Mouse (Mus musculus): Measurements from ENCODE around the gene Mex3d. TPM values are rescaled to one million over a fixed set of nuclear protein-coding genes. Genes with fewer than 3 reads are reported as not detected.

Gene Mex3d
- polyA plus RNA-seq, 1 experiment = not detected

DNA sequence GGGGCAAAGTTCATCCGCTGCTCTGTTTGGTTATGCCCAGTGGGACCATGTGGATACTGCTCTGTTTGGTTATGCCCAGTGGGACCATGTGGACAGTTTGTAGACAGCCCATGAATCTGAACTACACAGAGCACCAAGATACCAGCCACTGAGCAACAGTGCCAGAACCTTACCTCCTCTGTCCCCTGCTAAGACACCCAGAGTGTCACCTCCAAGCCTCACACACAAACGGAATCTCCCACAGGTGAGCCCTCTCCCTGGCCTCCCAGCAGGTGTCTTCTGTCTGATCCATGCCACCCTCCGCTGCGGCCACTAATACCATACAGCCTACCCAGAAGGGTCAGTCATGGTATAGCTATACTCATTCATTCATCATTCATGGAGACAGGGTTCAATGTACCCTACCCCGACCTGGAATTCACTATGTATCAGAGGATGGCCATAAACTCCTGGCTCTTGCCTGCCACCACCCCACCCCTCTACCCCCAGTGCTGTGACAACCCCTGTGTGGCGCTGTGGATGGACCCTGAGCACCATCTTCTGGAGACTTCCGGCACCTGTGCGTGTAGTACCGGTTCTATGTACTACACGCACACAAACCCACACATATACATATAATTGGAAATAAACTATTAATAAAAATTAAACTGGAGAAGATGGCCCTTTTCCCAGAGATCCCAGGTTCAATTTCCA lies 18.2 kb upstream of the Mex3d start:
- H3K4me1 ChIP-seq (ENCODE audit: control insufficient read depth, insufficient read depth, low read length) = peaks cover 25% of the 10 kb centered on the region
- H3K27ac ChIP-seq (ENCODE audit: insufficient read depth, low read depth, low read length) = no peak overlapping the region
- TF ChIP-seq POLR2A (IDR thresholded peaks at IDR 0.05; ENCODE audit: insufficient read depth, low read depth, low read length) (no peak), CTCF (IDR thresholded peaks at IDR 0.05; ENCODE audit: insufficient read depth, low read depth, low read length) (no peak)
- 43% methylated on average over 10 of the region's 10 CpGs for WGBS
- H3K4me3 ChIP-seq (ENCODE audit: insufficient read depth, low read depth, low read length) = peak overlapping the region; percentile 76

DNA sequence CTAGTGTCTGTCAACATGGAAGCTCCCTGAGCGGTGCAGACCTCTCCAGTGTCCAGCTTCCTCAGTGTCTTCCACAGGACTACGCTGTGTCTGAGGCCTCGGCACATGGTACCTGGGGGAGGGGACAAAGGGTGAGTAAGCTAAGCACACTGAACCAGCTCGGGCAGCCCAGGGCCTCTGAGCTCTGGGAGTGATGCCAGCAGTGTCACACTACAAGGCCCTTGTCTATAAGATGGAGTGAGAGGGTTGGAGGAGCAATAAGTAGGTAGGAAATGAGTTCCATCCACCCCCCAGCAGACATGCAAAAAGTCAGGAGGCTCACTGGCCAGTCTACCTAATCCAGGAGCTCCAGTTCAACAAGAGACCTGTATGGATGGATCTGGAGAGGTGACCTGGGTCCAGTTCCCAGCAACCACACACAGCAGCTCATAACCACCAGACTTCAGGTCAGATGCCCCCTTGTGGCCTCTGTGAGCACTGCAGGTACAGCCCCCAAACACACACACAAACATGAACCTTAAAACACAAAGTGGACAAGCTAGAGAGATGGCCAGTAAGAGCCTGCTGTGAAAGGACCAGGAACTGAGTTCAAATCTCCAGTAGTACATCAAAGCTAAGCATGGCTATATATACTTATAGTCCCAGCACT lies 15.7 kb upstream of the Mex3d start:
- Histone ChIP-seq H3K4me3 (ENCODE audit: insufficient read depth, low read depth, low read length) (no peak overlapping the region), H3K4me1 (ENCODE audit: control insufficient read depth, insufficient read depth, low read length) (peaks cover 32% of the 10 kb centered on the region), H3K27ac (ENCODE audit: insufficient read depth, low read depth, low read length) (no peak overlapping the region)
- TF ChIP-seq POLR2A (IDR thresholded peaks at IDR 0.05; ENCODE audit: insufficient read depth, low read depth, low read length) (no peak), CTCF (IDR thresholded peaks at IDR 0.05; ENCODE audit: insufficient read depth, low read depth, low read length) (0 out of 2 replicates have a peak, but pooled peaks have one; percentile 13)
- 86% methylated on average over 4 of the region's 4 CpGs for WGBS

DNA sequence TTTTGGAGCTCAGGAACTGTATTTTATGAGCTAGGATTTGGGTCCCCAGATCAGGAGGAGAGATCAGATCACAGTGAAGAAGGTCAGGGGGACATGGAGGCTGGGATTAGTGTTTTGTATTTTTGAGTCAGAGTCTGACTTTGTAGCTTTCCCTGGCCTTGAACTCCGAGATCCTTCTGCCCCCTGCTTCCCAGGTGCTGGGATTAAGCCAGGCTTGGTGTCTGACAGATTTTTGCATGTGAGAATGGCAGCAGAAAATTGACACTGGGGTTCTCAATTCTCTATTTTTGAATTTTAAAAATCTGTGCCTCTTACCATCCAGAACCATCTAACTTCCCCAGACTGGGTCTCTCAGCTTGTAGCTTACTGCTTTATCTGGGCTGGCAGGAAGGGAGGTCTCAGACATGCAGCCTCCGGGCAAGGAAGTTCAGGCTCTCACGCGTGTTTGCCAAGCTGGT lies 13.3 kb upstream of the Mex3d start:
- Histone ChIP-seq H3K4me1 (ENCODE audit: control insufficient read depth, insufficient read depth, low read length) (peaks cover 39% of the 10 kb centered on the region), H3K4me3 (ENCODE audit: insufficient read depth, low read depth, low read length) (no peak overlapping the region), H3K27ac (ENCODE audit: insufficient read depth, low read depth, low read length) (peak overlapping the region; percentile 34; the same call in 1 of the 2 replicates)
- TF ChIP-seq CTCF (IDR thresholded peaks at IDR 0.05; ENCODE audit: insufficient read depth, low read depth, low read length) = no peak
- no peak for TF ChIP-seq POLR2A (IDR thresholded peaks at IDR 0.05; ENCODE audit: insufficient read depth, low read depth, low read length)
- 77% methylated on average over 4 of the region's 4 CpGs for WGBS

DNA sequence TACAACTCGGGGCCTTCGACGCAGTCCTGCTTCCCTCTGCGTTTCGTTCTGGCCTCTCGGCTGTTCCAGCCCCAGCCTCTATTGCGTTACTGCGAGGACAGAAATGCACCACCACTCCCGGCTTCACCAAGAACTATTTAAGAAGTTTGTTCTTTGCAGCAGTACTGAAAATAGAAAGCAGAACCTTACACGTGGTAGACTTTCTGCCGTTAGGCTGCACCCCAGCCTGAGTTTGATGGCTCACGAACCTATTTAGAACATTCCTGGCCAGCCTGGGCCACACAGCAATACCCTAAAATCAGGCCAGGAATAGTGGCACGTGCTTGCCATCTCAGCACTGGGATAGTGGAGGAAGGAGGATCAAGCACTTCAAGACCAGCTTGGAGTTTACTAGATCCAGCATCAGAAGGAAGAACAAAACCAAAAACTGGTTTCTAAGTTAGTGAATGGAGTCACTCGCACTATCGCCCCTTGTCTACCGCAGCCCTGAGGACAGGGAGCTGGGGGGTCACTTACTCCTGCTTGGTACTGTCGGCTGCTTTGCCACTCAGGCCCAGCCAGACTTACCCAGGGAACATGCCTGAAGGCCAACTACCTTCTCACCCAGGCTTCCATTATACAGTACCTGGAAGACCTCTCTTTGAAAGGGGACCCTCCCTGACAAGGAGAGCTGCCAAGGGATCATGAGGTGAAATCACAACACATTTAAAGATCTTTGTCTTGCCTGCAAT lies 12.7 kb upstream of the Mex3d start:
- TF ChIP-seq CTCF (IDR thresholded peaks at IDR 0.05; ENCODE audit: insufficient read depth, low read depth, low read length) (no peak), POLR2A (IDR thresholded peaks at IDR 0.05; ENCODE audit: insufficient read depth, low read depth, low read length) (no peak; the same call in 1 of the 2 replicates)
- Histone ChIP-seq H3K4me3 (ENCODE audit: insufficient read depth, low read depth, low read length) (peak overlapping the region; percentile 50), H3K27ac (ENCODE audit: insufficient read depth, low read depth, low read length) (peak overlapping the region; percentile 34), H3K4me1 (ENCODE audit: control insufficient read depth, insufficient read depth, low read length) (peaks cover 33% of the 10 kb centered on the region)
- WGBS = 11% methylated on average over 17 of the region's 17 CpGs

DNA sequence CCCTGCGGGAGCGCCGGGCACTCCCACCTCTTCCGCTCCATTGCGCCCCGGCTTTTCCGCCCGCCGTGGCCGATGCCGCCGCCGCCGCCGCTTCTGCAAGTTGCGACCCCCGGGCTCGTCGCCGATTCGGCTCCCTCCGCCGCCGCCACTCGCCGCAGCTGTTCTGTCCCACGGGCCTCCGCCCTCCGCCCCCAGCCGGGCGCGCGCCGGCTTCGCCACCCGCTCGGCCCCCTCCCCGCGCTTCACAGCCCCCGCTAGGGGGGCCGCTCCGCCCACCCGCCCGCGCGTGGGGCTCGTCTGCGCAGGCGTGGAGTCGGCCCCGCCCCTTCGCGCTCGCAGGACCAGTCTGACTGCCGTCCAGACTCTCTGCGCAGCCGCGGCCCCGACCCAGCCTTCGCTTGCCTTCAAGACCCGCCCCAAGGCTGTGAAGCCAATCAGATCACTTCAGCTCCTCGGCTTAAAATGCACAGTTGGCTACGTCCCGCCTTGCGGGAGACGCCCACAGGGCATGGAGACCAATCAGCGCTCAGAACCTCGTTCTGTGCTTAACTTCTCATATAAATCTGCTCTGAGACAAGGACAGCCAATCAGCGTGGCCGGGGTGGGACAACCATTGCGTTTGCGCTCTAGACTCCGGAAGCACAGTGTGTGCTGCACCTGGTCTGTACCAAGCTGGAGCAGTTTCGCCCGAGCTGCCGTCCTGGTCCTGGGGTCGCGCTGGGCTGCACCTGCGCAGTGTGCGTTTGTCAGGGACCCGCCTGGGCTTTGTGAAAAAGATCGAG lies 11.9 kb upstream of the Mex3d start, which contains the start of gene Mbd3:
Mbd3 (minus strand) TSS at position 360 of the 782 bp plus-strand sequence.
- peak within 1 kb of the TSS; percentile 83 for H3K4me3 ChIP-seq (ENCODE audit: insufficient read depth, low read depth, low read length)
- H3K27ac ChIP-seq (ENCODE audit: insufficient read depth, low read depth, low read length) = peak within 1 kb of the TSS; percentile 98
- 1% methylated on average over 79 of the region's 82 CpGs for WGBS
- peaks cover 26% of the 10 kb centered on the region for H3K4me1 ChIP-seq (ENCODE audit: control insufficient read depth, insufficient read depth, low read length)
- TF ChIP-seq POLR2A (IDR thresholded peaks at IDR 0.05; ENCODE audit: insufficient read depth, low read depth, low read length) = peak; percentile 91
- no peak for TF ChIP-seq CTCF (IDR thresholded peaks at IDR 0.05; ENCODE audit: insufficient read depth, low read depth, low read length)

DNA sequence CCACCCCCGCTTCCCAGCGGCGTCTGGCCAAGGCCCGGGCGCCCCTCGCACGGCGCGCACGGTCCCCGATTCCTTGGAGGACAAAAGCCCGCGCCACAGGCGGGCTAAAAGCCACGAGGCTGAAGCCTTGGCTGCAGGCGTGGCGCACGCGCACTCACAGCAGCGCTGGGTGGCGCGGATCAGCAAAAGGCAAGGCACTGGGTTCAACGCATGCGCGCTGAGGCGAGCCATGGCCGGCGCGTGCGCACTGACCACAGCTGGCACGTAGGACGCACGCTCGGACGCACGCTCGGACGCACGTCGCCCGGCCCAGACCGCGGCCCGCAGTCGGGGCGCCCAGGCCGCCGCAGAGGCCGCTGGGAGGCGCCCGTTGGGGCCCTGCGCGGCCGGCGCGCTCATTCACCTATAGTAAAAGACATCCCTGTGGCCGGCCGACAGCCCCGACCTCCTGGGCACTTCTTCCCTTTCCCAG lies 11.3 kb upstream of the Mex3d start:
- WGBS = under 1% methylated on average over 59 of the region's 59 CpGs
- peak overlapping the region; percentile 98 for H3K27ac ChIP-seq (ENCODE audit: insufficient read depth, low read depth, low read length)
- peaks cover 21% of the 10 kb centered on the region for H3K4me1 ChIP-seq (ENCODE audit: control insufficient read depth, insufficient read depth, low read length)
- H3K4me3 ChIP-seq (ENCODE audit: insufficient read depth, low read depth, low read length) = peak overlapping the region; percentile 83
- no peak for TF ChIP-seq CTCF (IDR thresholded peaks at IDR 0.05; ENCODE audit: insufficient read depth, low read depth, low read length)
- TF ChIP-seq POLR2A (IDR thresholded peaks at IDR 0.05; ENCODE audit: insufficient read depth, low read depth, low read length) = peak; percentile 85

DNA sequence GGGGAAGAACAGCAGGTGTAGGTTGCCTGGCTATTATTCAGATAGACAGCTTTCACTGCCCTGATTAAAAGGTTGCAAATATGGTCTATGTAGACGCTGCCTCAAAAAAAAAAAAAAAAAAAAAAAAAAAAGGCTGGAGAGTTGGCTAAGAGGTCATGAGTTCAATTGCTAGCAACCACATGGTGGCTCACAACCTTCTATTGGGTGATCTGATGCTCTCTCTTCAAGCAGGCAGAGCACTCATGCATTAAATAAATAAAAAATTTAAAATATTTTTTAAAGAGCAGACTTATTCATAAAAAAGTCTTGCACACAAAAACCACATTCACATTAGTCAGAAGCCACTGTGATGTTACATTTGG lies 10.7 kb upstream of the Mex3d start:
- peak overlapping the region; percentile 83 for H3K4me3 ChIP-seq (ENCODE audit: insufficient read depth, low read depth, low read length)
- 0% methylated on average over 1 of the region's 1 CpGs for WGBS
- H3K27ac ChIP-seq (ENCODE audit: insufficient read depth, low read depth, low read length) = peak overlapping the region; percentile 48; the same call in 1 of the 2 replicates
- TF ChIP-seq CTCF (IDR thresholded peaks at IDR 0.05; ENCODE audit: insufficient read depth, low read depth, low read length) (no peak), POLR2A (IDR thresholded peaks at IDR 0.05; ENCODE audit: insufficient read depth, low read depth, low read length) (no peak)
- peaks cover 21% of the 10 kb centered on the region for H3K4me1 ChIP-seq (ENCODE audit: control insufficient read depth, insufficient read depth, low read length)

DNA sequence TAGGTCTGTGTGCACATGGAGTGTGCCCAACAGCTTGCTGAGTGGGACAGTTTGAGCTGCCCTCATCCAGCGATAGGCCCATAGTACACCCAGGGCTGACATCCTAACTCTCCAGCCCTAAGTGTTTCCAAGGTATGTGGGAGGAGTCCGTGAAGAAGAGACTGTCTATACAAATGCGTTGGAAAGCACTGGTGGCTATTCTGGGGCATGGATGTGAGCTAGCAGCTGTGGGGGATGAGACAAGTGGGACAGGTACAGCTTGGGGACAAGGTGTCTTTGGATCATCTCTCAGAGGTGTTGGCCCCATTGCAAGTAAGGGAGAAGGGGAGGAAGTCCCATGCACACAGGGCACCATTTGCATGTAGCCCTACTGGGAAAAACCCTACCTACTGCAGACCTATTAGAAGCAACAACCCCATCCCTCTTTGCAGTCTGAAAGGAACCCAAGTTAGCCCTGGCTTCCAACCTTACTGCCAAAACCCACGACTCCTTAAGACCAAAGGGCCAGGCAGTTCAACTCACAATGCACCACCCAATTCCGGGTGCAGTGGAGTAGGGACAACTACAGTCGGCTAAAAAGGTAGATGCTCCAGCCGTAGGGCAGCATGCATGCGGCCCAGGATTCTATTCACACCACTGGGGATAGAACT lies 10.2 kb upstream of the Mex3d start:
- WGBS = 25% methylated on average over 8 of the region's 8 CpGs
- no peak for TF ChIP-seq POLR2A (IDR thresholded peaks at IDR 0.05; ENCODE audit: insufficient read depth, low read depth, low read length)
- TF ChIP-seq CTCF (IDR thresholded peaks at IDR 0.05; ENCODE audit: insufficient read depth, low read depth, low read length) = no peak

More for the DNA sequence above, 10.2 kb upstream of the Mex3d start:
- Histone ChIP-seq H3K4me1 (ENCODE audit: control insufficient read depth, insufficient read depth, low read length) (peaks cover 21% of the 10 kb centered on the region), H3K4me3 (ENCODE audit: insufficient read depth, low read depth, low read length) (peak overlapping the region; percentile 26; the same call in 1 of the 2 replicates), H3K27ac (ENCODE audit: insufficient read depth, low read depth, low read length) (no peak overlapping the region)

Data from olfactory bulb, adult 2 months (tissue).